Mouse (Mus musculus): ENCODE measurements around the gene Bcl2l15.

DNA sequence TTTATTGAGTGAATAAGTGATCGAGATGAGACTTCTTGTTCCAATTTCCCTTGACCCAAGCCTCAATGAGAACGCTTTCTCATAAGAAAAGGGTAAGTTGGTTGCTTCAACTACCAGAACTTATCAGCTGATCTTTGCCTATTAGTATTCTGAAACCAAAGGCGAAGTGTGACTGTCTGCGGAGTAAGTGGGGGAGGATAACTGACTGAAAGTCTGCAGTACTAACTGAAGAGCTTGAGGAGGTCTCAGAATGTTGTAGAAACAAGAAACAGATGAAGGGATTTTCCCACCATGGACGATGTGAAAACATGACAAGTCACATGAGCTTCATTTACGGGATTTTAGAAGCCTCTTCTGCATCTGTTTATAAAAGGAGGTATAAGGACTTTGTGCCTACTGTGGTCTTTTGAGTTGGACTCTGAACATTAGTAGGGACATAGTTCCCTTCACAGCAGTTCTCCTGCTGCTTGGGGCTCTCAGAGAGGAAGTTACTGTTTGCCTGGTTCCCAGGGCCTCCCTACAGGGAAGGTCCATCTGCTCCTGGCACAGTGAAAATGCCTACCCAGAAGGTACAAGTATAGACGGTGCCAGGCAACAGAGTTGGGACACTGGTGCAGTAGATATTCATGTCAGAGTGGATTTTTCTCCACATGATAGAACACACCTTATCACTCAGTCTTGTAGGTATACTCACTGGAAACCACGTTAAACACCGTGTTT, 18.4 kb downstream of the Bcl2l15 start:
- TF ChIP-seq POLR2A (IDR thresholded peaks at IDR 0.05; ENCODE audit: control insufficient read depth, low read depth, low read length) (no peak), CTCF (IDR thresholded peaks at IDR 0.05; ENCODE audit: control insufficient read depth, insufficient read depth, insufficient replicate concordance, low read depth, low read length) (no peak)
